Mouse (Mus musculus): ENCODE data around the gene Tmem266.

DNA sequence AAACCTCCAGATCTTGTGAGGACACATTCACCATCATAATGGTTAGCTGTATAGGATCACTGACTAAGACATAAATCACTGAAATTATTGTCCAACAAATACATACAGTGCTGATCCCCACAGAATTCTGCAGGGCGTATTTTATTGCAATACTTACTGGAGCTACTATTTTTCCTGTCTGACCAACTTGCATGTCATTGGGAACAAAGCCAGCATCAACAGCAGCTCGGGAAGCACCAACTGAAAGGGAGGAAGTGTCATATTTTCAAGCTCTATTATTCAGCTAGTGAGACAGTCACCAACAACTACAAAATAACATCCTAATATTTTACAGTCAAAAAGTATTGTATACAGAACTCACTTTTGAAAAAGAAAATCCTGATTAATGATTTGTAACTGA is 155.4 kb downstream of the Tmem266 start:
- TF ChIP-seq CTCF (IDR thresholded peaks at IDR 0.05; ENCODE audit: low read depth): no peak
- no peak for TF ChIP-seq EP300 (optimal IDR thresholded peaks at IDR 0.05)
